Mouse (Mus musculus) CD8-positive naive resting alpha-beta T cell, adult 57 days (primary cell): ENCODE results near the gene Repin1. TPM values are rescaled to one million over a fixed set of nuclear protein-coding genes. Genes with fewer than 3 reads are reported as not detected.

ENCODE experiments used
- total RNA-seq: library from RNA; stranded (reverse); gene quantifications from one replicate; pipeline ENCODE4 v1.2.4, GENCODE M21; 2023

Repin1 gene
- 1.7 TPM for total RNA-seq

GRCm38 (mm10) chr6:48593158-48594042 lies at the start of gene Repin1, which contains the start of gene Gm44965:
Repin1 (plus strand) TSS chr6:48593883.
Gm44965 (plus strand) TSS chr6:48593941.

GRCm38 (mm10) chr6:48554280-48555103 lies 39.2 kb upstream of the Repin1 start, which contains the start of gene Lrrc61:
Lrrc61 (plus strand) TSS chr6:48554796.

DNA sequence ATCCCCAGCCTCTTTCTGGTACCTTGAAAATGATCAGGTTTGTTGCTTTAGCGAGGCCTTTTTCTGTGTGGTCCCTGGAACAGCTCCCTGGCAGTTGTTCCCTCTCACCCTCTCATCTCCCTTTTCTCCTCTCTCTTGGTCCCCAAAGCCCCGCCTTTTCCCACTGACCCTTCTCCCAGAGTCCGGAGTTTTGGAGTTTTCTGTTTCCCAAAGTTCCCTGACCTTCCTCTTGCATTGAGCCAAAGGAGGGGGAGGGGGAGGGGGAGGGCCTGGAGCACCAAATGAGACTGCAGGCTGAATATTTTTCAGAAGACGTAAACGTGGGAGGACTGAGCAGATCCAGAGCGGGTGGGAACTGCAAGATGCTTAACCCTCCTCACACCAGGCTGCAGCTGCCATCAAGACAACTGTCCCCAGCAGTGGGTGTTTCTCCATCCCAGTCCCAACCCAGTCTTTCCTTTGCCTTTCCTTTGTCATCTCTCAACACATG lies 21.1 kb upstream of the Repin1 start, which contains the start of gene Rarres2:
Gene Rarres2, minus strand, starts transcription at position 218 of the 490 bp plus-strand sequence.

DNA sequence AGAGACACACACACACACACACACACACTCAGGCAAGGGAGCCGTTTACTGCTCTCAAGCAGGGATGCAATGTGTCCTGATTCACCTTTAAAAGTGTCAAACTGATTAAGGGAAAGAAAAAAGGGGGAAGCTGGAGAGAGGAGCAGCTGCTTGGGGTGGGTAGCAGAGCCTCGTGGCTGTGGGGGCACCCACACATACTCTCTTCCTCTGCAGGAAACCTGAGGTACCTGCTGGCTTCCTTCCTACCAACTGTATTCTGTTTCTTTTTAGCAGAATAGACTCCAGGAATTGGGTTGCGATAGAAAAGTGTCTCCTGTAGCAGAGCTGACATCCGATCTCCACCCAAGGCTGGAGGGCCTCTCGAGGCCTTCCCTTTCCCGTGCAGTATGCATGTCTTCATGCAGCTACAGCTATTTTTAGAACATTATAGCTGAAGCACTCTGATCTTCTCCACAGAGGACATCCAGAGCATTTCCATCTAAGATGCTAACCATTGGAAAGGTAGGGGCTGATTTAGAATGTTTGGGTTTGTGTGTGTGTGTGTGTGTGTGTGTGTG lies 4.4 kb upstream of the Repin1 start, which contains the start of gene Gm45021:
Gene Gm45021, plus strand, starts transcription at position 417 of the 557 bp plus-strand sequence.

DNA sequence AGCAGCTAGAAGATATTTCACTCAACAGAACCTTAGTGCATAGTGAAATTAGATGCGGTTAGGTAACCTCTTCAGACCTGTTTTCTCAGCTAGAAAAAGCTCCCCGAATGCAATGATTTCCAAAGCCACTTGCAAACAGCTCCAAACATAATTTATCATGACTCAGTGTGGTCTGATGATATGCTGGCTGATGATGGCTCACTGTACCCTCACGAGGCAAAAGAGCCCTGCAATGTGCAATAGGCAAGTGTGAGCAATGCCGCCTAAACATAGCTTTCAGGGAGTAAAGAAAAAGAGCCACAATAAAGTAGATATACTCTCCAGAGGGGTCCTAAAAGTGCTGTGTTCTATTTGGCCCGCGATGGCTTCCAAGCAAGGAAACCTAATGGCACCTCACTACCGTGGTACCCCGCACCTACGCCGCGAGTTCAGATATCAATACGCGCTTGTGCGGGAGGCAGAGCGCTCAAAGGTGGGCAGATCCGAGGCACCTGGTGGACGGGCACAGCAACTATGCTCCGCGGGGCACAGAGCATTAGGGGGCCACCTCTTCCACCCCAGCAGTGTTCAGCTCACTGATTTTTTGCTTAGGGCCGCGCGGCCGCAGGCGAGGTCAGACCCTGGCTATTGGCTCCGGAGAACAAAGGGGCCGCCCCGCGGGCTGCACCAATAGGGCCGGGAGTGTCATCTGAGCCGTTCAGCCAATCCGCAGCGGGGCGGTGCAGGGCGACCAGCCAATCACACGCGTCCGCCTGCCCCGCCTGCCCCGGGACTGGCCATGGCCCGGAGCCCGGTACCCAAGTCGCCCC lies 7.8 kb downstream of the Repin1 start, which contains the start of gene Zfp775:
Gene Zfp775, plus strand, starts transcription at position 793 of the 809 bp plus-strand sequence.

GRCm38 (mm10) chr6:48626464-48626863 lies 32.8 kb downstream of the Repin1 start, which contains the start of gene AI854703:
AI854703 (plus strand) TSS chr6:48626764.

GRCm38 (mm10) chr6:48646995-48647394 lies 53.3 kb downstream of the Repin1 start, which contains the start of gene Gimap8:
Gimap8 (plus strand) TSS chr6:48647234.

Other genes with a start within 250 kb of the Repin1 start
- 37.7 TPM for gene Krba1, start 198.3 kb upstream of the Repin1 start, total RNA-seq
- 3.0 TPM for gene Zfp467, start 148.1 kb upstream of the Repin1 start, total RNA-seq
- gene Sspo, start 145.7 kb upstream of the Repin1 start, total RNA-seq = 0.37 TPM
- 0.61 TPM for gene Atp6v0e2, start 56.3 kb upstream of the Repin1 start, total RNA-seq
- gene Lrrc61, start 39.1 kb upstream of the Repin1 start, total RNA-seq = 51.7 TPM
- not detected for gene Rarres2, start 21.1 kb upstream of the Repin1 start, total RNA-seq
- not detected for gene Gm45021, start 4.3 kb upstream of the Repin1 start, total RNA-seq
- gene Gm44965, start 58 bp downstream of the Repin1 start, total RNA-seq = not detected
- gene Zfp775, start 8.2 kb downstream of the Repin1 start, total RNA-seq = 5.0 TPM
- gene AI854703, start 32.9 kb downstream of the Repin1 start, total RNA-seq = 0.77 TPM
- 126 TPM for gene Gimap8, start 53.4 kb downstream of the Repin1 start, total RNA-seq
- 157 TPM for gene Gimap9, start 82.2 kb downstream of the Repin1 start, total RNA-seq
- 194 TPM for gene Gimap4, start 90.7 kb downstream of the Repin1 start, total RNA-seq
- 1,380 TPM for gene Gimap6, start 114.3 kb downstream of the Repin1 start, total RNA-seq
- 19.7 TPM for gene Gm28053, start 124.7 kb downstream of the Repin1 start, total RNA-seq
- gene Gimap7, start 124.7 kb downstream of the Repin1 start, total RNA-seq = 33.3 TPM
- gene Gimap1, start 145.2 kb downstream of the Repin1 start, total RNA-seq = 115 TPM
- 161 TPM for gene Gimap5, start 152.3 kb downstream of the Repin1 start, total RNA-seq
- gene Gimap3, start 177.0 kb downstream of the Repin1 start, total RNA-seq = 406 TPM
- gene Tmem176a, start 247.0 kb downstream of the Repin1 start, total RNA-seq = 2.6 TPM
- gene Tmem176b, start 247.6 kb downstream of the Repin1 start, total RNA-seq = 9.1 TPM